Mouse (Mus musculus) heart, adult 9 months (tissue): ENCODE results near the gene Mfap3.
"Not testable (repeated sequence)": the region's sequence is repeated elsewhere in the genome, so short reads cannot be mapped to it uniquely, and the experiment has no call there.

Experiments
- DNase-seq, 2 experiments: peaks; one replicate each; pipeline ENCODE4 v3.0.0; 2022; ENCODE audit warnings: low spot score in 2 of 2

Mfap3 gene

DNA sequence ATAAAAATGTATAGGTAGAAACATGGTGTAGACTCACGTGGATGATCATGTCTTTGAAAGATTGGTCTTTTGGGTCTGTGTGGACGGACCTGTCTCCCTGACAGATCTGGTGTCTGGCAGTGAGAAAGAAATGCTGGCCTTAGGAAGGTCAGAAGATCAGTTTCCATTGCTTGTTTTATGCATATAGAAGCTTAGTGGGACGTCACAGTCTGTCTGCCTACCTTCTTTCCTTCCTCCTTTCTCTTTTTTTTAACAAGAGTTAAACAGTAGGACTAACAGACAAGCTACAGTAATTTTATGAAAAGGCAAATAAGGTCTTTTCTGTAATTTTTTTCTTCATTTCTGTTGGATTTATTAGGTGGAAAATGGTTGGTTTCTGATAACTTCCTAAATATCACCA, 10.6 kb downstream of the Mfap3 start:
- no peak for DNase-seq

DNA sequence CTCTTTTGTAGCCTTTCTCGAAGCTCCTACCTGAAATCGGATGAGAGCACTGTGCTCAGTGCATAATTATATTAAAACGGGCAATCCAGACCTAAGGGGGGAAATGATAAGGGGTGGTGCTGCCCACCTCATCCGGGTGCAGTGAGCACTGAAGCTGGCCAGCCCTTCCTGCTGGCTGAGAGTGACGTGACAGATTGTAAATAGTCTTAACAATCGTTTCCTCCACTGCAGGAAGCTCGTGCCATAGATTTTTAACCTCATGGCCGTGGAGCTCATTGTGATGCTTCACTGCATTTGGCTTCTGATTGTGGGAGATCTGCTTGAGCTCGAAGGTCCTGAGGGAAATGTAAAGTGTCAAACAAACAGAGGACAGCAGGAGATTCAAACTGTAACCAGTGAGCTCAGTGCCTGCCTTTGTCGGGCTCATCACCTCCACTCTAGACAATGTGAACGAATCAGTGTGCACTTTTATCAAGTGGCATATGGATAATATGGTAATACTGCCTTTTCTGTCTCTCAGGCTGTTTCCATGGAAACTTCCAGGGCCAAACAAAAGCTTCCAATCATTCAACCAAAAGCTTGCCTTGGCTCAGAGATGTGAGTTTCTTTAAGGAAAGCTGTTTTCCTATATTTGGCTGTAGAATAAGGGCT, 13.0 kb downstream of the Mfap3 start:
- DNase-seq: no peak

DNA sequence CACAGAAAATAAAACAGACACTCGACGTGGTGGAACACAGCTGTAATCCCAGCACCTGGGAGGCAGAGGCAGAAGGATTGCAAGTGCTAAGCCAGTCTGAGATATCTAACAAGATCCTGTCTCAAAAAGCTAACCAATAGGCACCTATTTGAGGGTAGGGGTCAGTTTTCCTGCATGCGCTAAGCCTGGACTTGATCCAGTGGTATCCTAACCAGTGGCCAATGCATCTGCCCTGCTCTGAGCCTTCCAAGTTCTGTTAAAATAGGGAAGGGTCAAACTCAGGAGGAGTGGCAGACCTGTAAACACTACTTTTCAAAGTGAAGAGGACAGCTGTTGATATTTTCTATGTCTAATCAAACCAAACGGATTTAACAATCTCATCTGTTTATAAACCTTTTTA, 13.8 kb downstream of the Mfap3 start:
- DNase-seq: no peak

DNA sequence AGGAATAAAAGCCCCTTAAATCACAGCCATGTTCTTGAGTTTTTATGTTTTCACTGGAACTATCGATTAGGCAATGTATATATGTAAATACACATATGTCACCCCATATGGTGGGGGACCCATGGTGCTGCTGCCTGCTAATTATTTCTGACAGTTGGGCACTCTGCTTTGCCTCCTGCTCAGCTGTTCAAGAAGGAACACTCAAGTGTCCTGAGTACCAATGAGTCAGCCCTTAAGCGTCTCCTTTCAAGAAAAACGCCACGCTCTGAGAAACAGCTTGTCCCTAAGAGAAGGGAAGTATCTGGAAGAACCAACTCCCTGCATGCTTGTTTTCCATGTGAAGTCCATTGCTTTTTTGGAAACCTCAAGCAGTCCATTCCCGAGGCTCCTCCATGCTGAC, 17.4 kb downstream of the Mfap3 start:
- no peak for DNase-seq

DNA sequence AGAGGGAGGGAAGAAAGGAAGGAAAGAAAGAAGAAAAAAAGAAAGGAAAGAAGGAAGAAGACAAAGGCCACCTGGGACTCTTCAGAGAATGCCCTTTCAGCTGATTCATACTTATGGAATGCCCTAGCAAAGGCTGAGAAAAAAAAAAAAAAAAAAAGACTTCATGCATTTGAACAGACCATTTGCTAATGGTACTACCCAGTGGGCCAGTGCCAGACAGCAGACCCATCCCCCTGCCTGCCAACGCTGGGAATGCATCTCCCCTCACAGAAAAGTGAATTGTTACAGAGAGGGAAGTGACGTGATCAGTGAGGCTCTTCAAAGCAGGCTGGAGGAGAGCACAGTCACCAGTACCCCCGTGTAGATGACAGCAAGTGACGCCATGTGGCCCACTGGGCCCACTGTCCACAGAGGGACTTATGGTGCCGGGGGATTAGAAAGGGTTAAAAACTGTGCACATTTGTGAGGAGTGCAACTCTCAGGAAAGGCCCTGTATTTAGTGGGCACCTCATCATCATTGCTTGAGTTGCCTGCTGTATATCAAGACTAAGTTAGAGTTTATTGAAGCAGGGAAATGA, 21.5 kb downstream of the Mfap3 start:
- no peak for DNase-seq

DNA sequence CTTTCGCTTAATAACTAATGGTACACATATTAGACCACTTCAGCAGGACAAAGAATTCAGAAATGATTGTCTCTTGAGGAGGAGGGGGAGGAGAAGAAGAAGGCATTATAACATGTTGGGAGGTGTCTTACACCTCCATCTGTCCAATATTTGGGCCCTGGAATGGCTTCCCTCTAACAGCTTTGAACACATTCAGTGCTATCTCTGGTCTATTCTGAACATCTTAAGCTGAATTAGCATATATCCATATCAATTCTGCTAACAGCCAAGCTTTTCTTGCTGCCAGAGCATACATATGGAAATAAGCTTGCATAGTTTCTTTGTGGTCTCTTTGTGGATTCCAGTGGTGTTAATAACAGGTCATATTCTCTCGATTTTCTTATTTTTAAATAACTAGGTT, 22.2 kb downstream of the Mfap3 start:
- no peak for DNase-seq

DNA sequence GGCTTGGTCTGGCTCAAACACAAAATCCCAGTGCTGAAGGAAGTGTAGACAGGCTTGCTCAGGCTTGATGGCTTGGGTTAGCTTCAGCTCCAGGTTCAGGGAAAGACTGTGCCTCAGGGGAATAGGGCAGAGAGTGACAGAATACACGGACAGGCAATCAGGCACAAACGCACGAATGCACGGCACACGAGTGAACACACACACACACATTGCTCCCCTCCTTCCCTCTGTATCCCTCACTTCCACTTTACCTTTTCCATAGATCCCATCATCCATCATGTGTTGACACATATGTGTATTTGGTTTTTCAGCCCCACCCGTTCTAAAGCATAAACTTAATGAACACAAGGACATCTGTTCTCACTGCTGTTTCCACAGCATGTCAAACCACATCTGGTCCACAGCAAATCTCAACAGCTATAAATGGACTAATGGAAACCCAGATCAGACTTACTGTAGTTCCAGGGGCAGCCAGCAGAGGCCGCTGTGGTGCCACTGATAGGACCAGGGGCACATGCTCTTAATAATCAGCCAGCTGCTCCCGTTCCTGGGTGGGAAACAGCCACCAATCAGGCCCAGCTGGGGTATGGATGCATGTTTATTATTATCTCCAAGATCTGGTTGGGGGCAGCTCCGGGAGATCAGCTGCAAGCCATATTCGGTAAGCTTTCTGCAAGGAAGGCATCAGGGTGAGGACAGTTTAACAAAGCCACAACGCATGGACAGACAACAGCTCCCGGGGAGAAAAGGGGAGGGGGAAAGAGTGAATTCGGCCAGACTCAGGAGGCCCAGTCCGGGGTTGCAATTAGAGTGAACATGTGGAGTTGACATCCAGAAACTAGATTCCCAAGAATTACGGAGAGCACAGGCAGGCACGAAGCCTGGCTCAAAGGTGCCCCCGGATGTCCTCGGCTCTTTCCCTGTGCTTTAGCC, 30.4 kb downstream of the Mfap3 start:
- peak; percentile 31 to 64 for DNase-seq

DNA sequence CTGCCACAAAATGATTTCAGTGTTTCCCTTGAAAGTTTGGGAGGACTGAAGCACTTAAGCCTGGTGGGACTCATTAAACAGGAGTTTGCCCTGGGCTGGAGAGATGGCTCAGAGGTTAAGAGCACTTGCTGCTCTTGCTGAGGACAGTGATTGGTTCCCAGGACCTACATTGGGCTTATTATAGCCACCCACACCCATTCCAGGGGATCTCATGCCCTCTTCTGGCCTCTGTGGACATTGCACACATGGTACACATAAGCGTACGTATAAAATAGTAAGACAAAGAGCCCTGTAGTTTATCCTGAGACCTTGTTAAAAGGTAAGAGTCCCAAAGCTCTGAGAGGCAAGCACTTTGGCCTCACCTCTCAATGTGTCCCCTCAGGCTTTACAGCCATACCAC, 31.8 kb downstream of the Mfap3 start:
- DNase-seq: no peak

DNA sequence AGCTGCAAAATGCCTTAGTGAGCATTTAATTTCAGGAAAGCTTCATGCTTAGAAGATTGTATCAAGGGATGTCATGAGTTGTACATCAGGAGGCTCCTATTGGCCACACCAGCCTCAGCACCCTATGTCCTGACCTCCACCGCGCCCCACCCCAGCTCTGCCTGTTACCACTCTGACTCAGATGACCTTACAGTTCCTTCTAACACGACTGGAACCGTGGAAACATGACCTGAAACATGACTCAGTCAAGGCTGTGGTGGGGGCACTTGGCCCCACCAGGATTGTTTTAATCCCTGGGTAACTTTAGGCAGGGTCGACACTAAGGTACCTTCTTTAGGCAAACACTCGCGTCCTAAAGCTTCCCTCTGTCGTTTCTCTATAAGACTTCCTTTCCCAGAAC, 32.6 kb downstream of the Mfap3 start:
- no peak for DNase-seq

DNA sequence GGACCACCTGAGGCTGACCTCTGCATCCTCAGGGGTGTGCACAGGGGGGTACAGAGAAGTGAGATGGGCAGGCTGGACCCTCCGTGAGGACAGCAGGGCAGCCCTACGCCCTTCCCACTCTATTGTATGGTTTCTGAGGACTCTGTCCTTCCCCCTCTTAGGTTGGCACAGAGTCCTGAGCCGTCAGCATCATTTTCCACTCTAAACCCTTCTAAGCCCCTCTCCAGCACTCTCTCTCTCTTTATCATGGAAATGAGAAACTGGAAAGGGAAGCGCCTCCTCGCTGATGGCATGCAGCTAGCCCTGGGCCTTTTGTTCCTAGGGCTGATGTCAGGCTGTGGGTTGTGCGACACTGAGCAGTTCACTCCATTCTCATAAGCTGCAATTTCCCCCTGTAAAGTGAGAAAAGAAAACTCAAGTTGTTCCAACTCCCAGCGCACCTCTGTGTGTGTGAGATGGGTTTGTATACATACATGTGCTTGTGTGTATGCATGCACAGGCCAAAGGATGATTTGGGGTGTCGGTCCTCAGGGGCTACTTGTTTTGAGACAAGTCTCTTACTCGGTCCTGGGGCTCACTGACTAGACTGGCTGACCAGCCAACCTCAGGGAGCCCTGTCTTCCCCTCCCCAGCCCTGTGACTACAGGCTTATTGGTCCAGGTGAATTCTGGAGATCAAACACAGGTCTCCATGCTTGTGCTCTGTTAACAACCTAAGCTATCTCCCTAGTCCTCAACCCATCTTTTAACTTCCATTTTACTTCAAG, 34.7 kb downstream of the Mfap3 start:
- no peak for DNase-seq

DNA sequence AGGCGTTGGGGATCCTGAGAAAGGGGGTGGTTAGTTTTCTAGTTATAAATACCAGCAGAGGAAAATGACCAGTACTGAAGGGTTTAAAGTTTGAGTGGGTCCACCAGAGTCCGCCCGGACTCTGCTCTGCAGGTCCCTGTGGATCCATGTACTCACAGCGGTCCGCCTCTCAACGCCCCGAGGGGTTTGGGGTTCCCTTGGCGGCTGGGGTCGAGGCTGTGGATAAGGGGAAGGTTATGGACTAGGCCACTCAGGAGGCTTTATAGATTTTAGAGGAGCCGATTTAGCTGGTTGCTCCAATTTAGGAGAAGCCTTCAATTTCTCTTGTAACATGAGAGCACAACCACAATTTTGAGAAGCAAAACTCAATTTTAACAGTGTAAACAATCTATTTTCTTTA, 39.5 kb downstream of the Mfap3 start:
- not testable (repeated sequence) for DNase-seq

DNA sequence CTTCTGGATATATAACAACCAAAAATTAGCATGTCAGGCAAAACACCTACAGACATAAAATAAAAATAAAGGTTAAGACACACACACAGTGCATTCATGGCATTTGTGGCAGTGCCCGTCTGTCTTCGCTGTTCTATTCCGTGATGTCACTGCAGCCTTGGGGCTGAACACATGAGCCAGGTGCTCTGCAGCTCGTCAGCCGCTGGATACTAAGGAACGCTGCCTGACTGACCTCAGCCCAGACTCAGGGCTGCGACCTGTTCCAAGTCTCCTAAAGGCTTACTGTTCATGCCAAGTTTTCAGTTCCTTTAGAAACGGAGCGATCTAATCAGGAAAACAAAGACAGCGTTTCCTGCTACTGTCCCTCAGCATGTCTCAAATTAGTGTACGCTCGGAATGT, 46.1 kb downstream of the Mfap3 start:
- no peak for DNase-seq

DNA sequence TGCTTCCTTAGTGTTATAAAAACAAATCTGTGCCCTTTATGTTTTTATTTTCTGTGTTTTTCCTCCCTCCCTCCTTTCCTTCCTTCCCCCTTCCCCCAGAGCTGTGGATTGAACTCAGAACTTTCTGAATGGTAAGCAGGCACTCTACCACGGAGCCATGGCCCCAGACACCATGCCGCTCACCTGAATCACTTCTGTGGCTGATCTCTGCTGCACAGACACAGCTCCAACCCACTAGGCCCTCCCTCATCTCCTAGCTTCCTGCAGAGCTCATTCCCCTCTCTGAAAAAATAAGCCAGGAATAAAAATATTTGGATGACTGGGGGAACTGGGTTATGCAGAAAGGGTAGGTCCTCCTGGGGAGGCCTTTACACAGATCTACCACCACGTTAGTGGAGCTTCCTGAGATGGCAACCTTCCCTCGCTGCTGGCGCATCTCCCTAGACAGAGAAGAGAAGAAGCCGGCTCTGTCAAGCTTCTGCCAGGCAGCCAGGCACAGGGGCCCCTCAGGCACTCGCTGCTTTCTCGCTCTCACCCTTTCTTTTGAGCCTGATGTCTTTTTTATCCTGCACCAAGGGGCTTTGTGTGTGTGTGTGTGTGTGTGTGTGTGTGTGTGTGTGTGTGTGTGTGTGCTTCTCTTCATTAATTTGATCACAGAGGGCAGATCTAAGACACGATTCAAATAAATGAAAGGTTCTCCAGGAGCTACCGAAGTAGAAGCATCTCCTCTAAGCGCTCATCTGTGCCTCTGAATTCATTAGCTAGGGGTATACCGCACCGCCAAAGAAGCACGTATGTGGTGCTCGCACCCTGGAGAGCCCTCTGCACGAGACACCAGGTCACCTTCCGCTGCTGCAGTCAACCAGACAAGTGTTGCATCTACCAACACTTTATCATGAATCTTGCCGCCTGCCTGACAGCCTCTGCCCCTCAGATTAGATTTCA, 47.9 kb downstream of the Mfap3 start:
- DNase-seq: no peak

DNA sequence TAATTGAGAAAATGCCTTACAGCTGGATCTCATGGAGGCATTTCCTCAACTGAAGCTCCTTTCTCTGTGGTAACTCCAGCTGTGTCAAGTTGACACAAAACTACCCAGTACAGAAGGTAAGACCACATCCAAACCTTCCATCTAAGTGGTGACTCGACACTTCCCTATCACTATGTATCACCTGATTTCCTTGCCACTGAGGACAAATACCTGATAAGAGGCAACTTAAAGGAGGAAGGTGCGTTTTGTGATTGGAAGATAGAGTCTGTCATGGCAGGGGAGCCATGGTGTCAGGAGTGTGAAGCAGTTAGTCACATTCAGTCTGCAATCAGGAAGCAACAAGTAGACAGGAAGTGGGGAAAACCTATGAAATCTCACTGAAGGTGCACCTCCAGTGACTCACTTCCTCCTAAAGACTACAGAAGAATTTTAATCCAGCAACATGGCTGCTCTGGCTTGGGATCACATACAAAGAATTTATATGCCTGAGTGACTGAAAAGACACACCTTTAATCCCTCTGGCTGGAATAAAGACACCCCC, 50.6 kb downstream of the Mfap3 start:
- DNase-seq: no peak

DNA sequence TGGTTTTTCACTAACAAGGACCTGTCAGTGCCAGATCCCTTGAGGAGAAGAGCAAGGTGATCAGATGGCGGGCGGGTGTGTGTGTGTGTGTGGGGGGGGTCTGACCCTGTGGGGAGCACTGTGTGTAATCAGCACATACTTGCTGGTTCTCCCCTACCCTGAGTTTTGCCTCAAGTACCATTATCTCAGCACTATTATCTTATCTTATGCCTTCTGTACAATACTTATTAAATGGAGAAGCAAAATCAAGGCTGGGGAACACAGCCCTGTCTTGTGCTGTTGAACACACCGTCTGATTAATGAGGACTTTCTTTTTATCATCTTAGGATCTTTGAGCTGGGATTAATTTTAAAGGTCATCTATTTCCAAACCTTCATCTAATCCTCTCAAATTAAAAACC, 52.6 kb downstream of the Mfap3 start:
- no peak for DNase-seq

DNA sequence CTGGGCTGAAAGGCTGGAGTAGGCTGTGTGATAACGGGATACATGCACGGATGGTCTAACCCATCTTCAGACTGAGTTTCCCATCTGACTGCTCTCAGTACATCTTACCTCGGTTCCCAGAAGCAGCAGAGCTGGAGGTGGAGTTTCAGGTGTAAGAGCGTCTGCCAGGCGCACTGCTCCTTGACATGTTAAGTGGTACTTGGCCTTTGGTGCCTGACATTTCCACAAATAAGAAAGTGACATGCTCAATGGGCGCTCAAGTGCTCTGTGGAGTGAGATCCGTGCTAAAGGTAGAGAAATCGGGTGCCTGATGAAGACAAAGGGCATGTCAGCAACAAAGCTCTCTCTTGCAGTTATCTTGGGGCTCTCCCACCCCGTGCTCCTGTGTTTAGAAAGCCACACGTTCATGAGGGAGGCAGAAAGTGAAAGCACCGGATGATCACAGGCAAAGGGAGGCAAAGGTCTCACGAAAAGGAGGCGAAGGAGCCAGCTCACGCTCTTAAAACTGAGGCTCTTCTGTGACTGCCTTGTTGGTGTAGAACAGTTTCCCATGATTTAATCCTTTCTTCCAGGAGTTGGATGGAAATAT, 55.3 kb downstream of the Mfap3 start:
- DNase-seq: no peak

DNA sequence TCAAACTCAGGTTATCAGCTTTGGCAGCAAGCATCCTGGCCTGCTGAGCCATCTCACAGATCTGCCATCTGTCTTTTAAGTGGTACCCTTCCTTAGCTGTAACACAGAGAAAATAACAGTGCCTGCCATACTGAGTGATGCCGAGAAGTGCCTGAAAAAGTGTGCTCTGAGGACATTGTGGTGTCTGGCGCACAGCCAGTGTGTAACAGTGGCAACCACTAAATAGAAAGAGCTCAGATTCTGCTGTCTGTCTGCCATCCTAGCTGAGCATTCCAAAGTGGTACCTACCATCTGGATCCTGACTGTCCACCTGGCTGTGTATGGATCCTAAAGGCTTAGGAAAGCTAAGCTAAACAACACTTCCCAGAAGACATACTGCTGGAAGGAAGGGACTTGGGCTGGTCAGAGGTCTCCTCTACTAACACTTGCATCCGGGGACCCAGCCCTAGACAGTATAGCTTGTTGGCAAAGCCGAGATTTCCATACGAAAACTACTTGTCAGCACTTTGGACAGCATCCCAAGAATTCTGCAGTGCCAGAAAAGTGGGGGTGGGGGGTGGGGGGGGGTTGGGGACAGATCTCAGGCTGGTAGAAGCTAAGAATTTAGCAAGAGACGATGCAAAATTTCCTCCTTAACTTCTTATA, 58.5 kb downstream of the Mfap3 start:
- DNase-seq: no peak

DNA sequence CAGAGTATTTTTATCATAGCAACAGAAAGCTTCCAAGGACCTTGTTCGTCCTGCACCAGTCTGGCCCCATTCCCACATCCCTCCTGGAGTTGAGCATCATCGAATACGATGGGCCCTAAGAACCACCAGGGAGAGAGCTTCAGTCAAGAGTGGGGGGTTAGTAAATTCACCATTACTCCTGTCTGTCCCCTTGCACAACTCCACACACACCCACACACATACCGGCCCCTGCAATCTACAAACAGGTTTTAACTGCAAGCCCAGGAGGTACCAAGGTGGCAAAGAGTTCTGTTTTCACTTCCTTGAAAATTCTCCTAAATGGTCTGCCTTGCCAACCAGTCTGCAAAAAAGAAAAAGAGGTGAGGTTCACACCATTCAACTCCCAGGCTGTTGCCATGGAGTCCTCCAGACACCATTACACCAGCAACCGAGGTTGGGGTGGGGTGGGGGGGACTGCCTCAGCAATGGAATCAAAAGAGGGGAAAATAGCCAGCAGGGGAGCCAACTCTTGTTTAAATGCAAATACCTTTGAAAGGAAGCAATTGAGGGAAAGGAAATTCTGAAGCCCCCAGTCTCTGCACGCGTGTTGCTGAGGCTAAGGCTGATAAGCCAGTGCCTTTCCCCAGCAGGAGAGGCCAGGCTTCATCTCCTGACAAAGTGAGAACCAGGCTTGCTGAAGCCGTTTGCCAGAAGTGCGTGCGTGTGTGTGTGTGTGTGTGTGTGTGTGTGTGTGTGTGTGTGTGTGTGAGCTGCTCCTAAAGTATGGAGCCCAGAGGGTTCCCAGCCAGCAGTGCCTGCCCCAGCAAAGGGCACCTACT, 64.6 kb downstream of the Mfap3 start:
- no peak for DNase-seq
